Mouse (Mus musculus) layer of hippocampus, adult 2 months (tissue): ENCODE results near the gene Ccdc91. TPM values are rescaled to one million over a fixed set of nuclear protein-coding genes. Genes with fewer than 3 reads are reported as not detected.

Experiments
- DNase-seq, 2 experiments: peaks; one replicate each; pipeline ENCODE4 v3.0.0; 2022; ENCODE audit warnings: low spot score in 2 of 2
- H3K27ac ChIP-seq: fragments of 200-600 bp; 2 replicates; pipeline ENCODE4 v1.8.1; 2022
- H3K4me3 ChIP-seq: fragments of 200-600 bp; 2 replicates; pipeline ENCODE4 v1.8.1; 2022; ENCODE audit warnings: mild to moderate bottlenecking
- CTCF ChIP-seq: fragments of 200-600 bp; conservative IDR thresholded peaks from 2 replicates; pipeline ENCODE4 v1.8.1; 2022; ENCODE audit warnings: antibody characterized with exemption, mild to moderate bottlenecking, moderate library complexity
- total RNA-seq, 2 experiments: library from RNA; stranded (reverse); gene quantifications; 2 replicates each; pipeline ENCODE4 v1.2.3; 2021

Gene Ccdc91
- total RNA-seq, 2 experiments from 2014 or later = 33.3 to 34.2 TPM

GRCm38 (mm10) chr6:147517909-147518308 lies 42.3 kb downstream of the Ccdc91 start:
- H3K4me3 ChIP-seq = no peak overlapping the region
- no peak for TF ChIP-seq CTCF
- H3K27ac ChIP-seq = no peak overlapping the region
- peak; percentile 41 to 47 for DNase-seq

- Histone ChIP-seq H3K27ac (no peak overlapping the region), H3K4me3 (no peak overlapping the region)
- TF ChIP-seq CTCF = no peak
- DNase-seq = no peak
These were observed 49.6 kb downstream of the Ccdc91 start for GRCm38 (mm10) chr6:147525236-147525635.

GRCm38 (mm10) chr6:147534971-147535370 lies 59.3 kb downstream of the Ccdc91 start:
- no peak for DNase-seq
- H3K27ac ChIP-seq = no peak overlapping the region
- H3K4me3 ChIP-seq = no peak overlapping the region
- TF ChIP-seq CTCF = no peak

GRCm38 (mm10) chr6:147538236-147538635 lies 62.6 kb downstream of the Ccdc91 start:
- DNase-seq = no peak
- Histone ChIP-seq H3K27ac (no peak overlapping the region), H3K4me3 (no peak overlapping the region)
- TF ChIP-seq CTCF = no peak

GRCm38 (mm10) chr6:147539056-147539600 lies 63.5 kb downstream of the Ccdc91 start:
- Histone ChIP-seq H3K27ac (no peak overlapping the region), H3K4me3 (no peak overlapping the region)
- no peak for DNase-seq
- no peak for TF ChIP-seq CTCF

GRCm38 (mm10) chr6:147540942-147541341 lies 65.3 kb downstream of the Ccdc91 start:
- TF ChIP-seq CTCF = no peak
- no peak overlapping the region for H3K4me3 ChIP-seq
- no peak overlapping the region for H3K27ac ChIP-seq
- DNase-seq = no peak

GRCm38 (mm10) chr6:147555591-147555990 lies 80.0 kb downstream of the Ccdc91 start:
- Histone ChIP-seq H3K27ac (no peak overlapping the region), H3K4me3 (no peak overlapping the region)
- TF ChIP-seq CTCF = no peak
- no peak for DNase-seq

GRCm38 (mm10) chr6:147559316-147559715 lies 83.7 kb downstream of the Ccdc91 start:
- TF ChIP-seq CTCF = no peak
- DNase-seq = no peak

GRCm38 (mm10) chr6:147560436-147560835 lies 84.8 kb downstream of the Ccdc91 start:
- TF ChIP-seq CTCF = no peak
- H3K27ac ChIP-seq = no peak overlapping the region
- DNase-seq = no peak
- no peak overlapping the region for H3K4me3 ChIP-seq

More at GRCm38 (mm10) chr6:147559316-147559715, 83.7 kb downstream of the Ccdc91 start:
- Histone ChIP-seq H3K4me3 (no peak overlapping the region), H3K27ac (no peak overlapping the region)

GRCm38 (mm10) chr6:147569246-147569645 lies 93.6 kb downstream of the Ccdc91 start:
- TF ChIP-seq CTCF = no peak
- DNase-seq = no peak
- no peak overlapping the region for H3K27ac ChIP-seq
- no peak overlapping the region for H3K4me3 ChIP-seq

GRCm38 (mm10) chr6:147573137-147573536 lies 97.5 kb downstream of the Ccdc91 start:
- Histone ChIP-seq H3K4me3 (no peak overlapping the region), H3K27ac (no peak overlapping the region)
- no peak for DNase-seq
- TF ChIP-seq CTCF = no peak

GRCm38 (mm10) chr6:147574454-147575182 lies 99.0 kb downstream of the Ccdc91 start:
- no peak overlapping the region for H3K4me3 ChIP-seq
- no peak overlapping the region for H3K27ac ChIP-seq
- TF ChIP-seq CTCF = no peak
- no peak for DNase-seq

GRCm38 (mm10) chr6:147575183-147575784 lies 99.7 kb downstream of the Ccdc91 start:
- no peak overlapping the region for H3K4me3 ChIP-seq
- TF ChIP-seq CTCF = no peak
- DNase-seq = no peak

GRCm38 (mm10) chr6:147587675-147588074 lies 112.0 kb downstream of the Ccdc91 start:
- Histone ChIP-seq H3K27ac (no peak overlapping the region), H3K4me3 (no peak overlapping the region)
- no peak for TF ChIP-seq CTCF
- DNase-seq = no peak

More at GRCm38 (mm10) chr6:147575183-147575784, 99.7 kb downstream of the Ccdc91 start:
- no peak overlapping the region for H3K27ac ChIP-seq
